Mouse (Mus musculus) T-helper 2 cell (primary cell): Measurements from ENCODE around the gene Eogt.

Experiments used
- in situ Hi-C: fragments of 300-600 bp; cut with MboI, MseI; formaldehyde crosslinking; loops from one replicate; pipeline ENCODE4 v1.15.1; 2025; ENCODE audit warnings: high pct_unique_total_duplicates

Gene Eogt

DNA sequence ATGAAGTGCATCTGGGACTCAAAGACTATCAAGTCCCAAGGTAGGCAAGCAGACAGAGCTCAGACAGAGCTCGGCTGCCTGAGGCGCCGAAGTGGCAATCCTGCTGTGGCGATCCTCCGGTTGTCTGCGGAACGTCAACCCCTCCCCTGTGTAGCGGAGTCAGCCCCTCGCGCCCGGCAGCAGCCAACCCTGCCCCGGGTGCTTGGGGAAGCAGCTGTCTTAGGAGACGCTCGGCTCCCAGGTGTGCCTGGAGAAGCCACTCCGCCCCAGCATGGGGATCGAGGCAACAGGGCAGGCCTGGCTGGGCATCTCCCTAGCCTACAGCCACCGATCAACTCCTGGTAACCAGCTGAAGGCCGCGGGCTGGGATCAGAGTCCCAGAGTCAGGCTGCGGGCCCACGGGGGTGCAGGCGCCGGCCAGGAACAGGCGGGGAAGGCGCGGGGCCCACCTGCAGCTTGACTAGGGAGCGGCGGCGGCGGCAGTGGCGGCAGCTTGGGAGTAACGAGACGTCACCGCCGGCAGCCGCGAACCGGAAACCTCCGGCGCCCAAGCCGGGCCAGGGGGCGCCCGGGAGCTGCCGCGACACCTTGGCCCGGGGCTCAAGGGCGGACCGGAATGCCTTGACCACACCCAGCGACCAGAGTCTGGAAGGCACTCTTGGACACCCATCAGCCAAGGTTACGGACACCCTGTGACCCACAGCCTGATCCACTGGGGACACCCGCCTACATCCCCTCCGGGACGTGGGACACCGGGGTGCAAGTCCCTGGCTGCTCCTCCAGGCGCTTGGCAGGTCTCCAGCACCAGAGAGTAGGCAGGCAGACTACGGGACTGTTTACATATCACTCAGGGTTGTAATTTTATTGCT lies at the start of gene Eogt:
Gene Eogt, minus strand, starts transcription at position 800 of the 869 bp plus-strand sequence.
- in situ Hi-C loops = no loop called here

DNA sequence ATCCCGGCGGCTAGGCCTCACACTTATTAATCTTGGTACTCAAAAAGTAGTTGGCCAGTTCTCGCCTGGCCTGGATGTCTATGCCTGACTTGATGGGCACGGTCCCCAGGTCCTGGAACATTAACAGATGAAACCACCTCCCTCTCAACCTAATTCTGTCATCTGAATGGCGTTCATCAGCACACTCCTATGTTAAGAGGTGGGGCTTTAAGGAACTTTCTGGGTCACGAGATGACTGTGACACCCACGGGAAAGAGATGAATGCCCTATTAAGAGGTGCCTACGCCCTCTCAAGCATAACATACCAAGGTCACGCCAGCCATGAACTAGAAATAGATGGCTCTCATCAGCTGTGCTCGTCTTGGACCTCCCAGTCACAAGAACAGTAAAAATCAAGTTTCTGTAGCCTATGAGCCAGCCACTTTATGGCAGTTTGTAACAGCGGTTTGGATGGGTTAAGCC lies 30.4 kb upstream of the Eogt start:
- in situ Hi-C loops = no loop called here

DNA sequence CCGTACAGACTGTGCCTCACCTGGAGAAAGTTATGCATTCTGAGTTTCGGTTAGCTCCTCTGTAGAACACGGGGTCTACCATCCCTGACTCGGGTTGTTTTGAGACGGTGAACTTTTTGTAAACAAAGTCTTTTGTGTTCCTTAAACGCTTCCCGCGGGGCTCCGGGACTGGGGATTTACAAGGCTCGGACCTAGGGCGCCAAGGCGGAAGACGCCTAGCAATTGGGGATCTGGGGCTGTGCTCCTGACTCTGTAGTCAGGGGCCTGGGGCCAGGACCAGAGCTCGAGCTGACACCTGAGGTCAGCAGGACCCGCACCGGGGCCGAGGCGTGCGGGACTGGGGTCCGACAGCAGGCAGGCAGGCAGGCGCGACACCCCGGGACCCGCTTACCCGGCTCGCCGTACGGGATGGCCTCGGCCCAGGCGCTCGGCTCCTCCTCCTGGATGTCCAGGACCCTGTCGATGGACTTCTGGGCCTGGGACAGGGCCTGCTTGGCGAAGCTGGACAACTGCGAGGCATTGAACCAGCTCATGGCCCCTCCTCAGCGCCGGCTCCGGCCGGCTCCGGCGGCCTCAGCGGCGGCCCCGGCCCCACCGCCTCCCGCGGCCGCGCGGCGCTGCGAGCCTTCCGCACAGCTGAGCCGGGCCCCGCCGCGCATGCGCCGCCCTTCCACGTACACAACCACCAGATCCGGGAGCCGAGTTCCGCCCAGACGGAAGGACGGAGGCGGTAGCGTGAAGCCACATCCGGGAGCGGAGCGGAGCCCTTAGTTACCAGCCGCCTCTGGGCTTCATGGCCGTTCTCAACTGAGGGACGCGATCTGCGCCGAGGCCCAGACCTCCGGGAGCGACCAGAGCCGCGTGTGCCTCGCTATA lies 29.7 kb upstream of the Eogt start, which contains the start of gene Tmf1:
Gene Tmf1, minus strand, starts transcription at position 632 of the 876 bp plus-strand sequence.
- in situ Hi-C loops = no loop called here

DNA sequence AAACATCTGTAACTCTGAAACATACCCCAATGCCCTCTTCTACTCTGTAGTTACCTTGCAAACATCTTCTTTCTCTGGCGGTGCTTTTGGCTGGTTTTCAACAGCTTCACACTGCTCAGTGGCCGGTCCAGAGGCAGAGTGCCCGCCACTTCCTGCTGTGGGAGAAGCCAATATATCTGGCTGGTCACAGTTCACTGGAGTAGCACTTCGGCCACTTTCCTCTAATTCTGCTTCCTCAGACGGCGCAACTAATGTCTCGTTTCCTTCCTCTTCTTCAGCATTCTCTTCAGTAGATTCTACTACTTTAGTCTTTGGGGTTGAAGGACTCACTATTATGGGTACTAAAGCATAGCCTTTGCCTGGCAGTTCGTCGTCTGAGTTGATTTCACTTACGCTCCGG lies 26.7 kb upstream of the Eogt start:
- in situ Hi-C loops = no loop called here

- in situ Hi-C loops = no loop called here
Measured at GRCm38 (mm10) chr6:97150156-97150555, 1.2 kb upstream of the Eogt start.

DNA sequence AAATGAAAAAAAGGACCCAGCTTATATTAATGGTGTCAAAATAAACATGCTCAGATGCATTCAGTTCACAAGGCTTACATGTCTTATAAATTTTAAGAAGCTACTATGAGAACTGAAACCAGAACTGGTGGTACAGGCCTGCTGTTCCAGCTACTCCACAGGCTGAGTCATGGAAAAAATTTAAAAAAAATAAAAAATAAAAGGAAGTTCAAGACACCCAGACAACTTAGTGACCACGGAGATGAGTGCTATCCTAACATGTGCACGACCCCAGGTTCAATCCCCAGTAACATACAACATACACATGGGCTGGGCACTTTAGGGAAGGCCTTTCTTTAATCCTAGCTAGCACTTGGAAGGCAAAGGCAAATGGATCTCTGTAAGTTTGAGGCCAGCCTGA lies 739 bp upstream of the Eogt start:
- in situ Hi-C loops = no loop called here

GRCm38 (mm10) chr6:97147755-97148382 lies 1.1 kb downstream of the Eogt start:
- in situ Hi-C loops = no loop called here

GRCm38 (mm10) chr6:97145156-97145555 lies 3.8 kb downstream of the Eogt start:
- in situ Hi-C loops = no loop called here

DNA sequence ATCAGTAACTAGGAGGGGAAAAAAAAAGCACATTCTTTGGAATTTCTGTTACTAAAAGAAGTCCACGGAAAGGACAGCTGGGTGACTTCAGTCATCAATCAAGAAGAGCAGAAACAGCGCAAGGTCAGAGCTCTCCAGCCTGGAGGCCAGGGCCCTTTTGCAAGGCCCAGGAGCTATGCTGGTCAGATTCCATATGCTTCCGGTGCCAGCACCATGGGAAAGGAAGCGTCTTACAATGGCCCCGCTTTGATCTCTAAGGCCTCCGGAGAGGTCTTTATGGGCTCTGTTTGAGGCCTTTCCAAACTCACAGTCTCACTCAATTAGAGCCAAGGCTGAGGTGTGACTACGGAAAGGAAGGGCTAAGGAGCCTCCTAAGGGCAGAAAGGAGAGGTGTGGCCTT lies 4.6 kb downstream of the Eogt start:
- in situ Hi-C loops = no loop called here

GRCm38 (mm10) chr6:97142611-97143010 lies 6.4 kb downstream of the Eogt start:
- in situ Hi-C loops = no loop called here

DNA sequence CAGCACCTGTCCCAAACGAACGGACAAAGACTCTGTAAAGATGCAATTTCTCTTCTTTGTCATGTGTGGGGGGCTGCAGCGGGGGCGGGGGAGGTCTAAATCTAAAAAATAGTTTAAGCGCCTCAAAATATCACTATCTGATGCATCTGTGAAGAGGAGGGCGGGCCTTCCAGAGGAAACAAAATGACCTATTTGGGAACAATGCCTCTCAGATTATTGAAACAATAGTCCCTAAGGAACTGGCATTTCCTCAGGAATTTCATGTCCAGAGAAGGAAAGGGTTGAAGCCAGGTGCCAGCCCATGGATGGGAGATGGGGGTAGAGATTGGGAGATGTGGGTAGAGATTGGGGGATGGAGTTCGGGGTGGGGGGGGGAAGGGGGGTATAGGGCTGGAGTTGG lies 7.2 kb downstream of the Eogt start:
- in situ Hi-C loops = no loop called here

DNA sequence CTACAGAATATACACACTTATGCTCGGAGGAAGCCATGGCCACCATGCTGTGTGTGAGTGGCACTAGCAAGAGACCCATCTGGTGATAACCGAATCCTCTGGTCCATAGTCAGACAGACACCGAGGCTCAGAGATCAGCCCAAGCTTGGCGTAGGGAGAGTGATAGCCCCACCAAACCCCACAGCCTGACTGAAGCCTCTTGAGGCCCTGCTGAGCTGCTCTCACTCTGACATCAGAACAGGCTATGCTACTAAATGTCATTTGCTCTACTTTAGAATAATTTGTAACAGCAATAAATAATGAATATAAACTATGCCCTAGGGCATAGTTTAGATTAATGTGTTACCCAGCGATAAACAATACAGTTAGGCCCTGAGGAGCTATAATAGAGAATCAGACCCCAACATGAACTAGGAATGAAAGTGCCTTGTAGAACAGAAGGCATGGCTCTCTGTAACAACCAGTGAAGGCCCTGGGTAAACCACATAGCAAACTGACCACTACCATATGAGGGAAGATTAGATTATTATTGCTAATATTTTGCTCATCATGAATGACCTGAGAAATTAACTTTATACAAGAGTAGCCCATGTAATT lies 16.2 kb downstream of the Eogt start:
- in situ Hi-C loops = no loop called here

GRCm38 (mm10) chr6:97131808-97132207 lies 17.2 kb downstream of the Eogt start:
- in situ Hi-C loops = no loop called here

DNA sequence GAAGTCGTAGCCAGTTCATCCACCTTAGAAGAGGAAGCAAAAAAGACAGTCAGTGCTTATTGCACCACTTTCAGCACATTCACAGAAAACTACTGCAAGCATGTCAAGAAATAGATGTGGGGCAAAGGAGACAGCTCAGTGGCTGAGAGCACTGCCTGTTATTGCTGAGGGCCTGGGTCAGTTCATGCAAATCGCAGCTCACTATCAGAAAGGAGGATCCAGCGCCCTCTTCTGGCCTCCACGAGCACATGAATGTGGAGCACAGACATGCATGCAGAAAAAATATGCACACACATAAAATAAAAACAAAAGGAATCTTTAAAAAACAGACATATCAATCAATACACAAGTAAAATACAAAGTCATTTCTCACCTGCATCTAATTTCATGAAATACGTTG lies 18.0 kb downstream of the Eogt start:
- in situ Hi-C loops = no loop called here

DNA sequence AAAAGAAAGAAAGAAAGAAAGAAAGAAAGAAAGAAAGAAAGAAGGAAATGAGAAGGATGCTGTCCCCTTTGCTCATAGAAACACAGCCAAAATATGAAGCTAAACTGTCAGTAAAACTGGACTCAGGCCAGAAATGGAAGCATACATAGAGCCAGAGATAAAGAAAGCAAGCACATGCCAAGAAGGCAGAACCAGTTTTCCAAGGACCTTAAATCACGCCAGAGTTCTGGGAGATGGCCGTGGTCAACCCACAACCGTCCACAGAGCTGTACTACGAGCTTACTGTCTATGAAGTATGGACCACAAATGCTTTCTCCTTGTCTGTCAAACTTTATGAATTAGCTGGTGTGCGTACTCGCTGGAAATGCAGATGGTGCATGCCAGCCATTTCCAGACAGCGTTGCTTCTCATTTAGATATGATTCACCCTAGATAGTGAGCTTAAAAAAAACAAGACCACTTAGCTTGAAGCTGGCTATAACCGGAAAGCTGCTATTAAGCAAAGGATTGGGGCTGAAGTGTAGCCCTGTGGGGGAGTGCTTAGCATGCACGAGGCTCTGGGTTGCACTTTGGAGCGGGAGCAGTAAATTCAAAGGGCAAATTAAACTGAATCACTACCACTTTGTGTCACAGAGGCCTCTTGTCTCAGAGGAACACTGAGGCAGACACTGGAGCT lies 24.5 kb downstream of the Eogt start:
- in situ Hi-C loops = no loop called here

- in situ Hi-C loops = no loop called here
Measured at GRCm38 (mm10) chr6:97120922-97121321, 28.1 kb downstream of the Eogt start.

DNA sequence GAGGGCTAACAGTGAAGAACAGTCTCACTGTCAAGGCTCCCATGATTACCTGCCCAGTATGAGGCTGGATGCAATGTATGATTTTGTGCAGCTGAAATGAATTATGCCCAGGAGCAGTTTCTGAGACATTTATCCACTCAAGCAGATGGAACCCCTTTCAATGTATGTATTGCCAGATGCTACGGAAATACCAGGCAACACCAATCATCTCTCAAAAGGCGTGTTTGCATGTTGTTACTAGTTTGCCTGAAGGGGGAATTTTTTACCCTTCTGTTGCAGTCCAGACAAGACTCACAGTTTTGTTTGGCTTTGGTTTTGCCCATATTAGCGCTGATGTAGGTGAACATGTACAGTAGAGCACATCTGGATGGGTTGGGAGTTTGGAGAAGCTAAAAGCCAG lies 30.7 kb downstream of the Eogt start:
- in situ Hi-C loops = no loop called here

GRCm38 (mm10) chr6:97116896-97117295 lies 32.1 kb downstream of the Eogt start:
- in situ Hi-C loops = no loop called here

- in situ Hi-C loops = no loop called here
Measured at GRCm38 (mm10) chr6:97114821-97115220, 34.2 kb downstream of the Eogt start.

DNA sequence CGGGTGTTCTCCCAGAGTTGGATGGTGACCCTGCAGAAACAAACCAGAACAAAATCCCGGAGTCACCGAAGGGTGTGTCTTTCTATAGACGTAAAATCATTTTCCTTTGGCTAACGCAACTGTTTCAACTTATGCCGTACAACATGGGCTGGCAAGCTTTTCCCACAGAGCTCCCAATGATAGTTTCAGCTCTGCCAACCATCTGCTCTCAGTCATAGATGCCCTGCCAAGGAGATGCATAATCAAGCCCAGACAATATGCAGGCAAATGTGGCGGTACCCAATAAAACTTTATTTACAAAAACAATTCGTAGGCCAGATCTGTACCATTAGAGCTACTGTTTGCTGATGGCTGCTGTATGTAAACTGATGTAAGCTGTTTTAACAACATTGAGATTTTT lies 36.8 kb downstream of the Eogt start:
- in situ Hi-C loops = no loop called here

GRCm38 (mm10) chr6:97106777-97107176 lies 42.2 kb downstream of the Eogt start:
- in situ Hi-C loops = no loop called here
